Mouse (Mus musculus) R1 (cell line): ENCODE data around the gene Ccnt2.

ENCODE experiments used
- DNase-seq: peaks from one replicate; pipeline ENCODE4 v3.0.0-alpha.2; 2018; ENCODE audit warnings: low read depth, low spot score

Gene Ccnt2

GRCm38 (mm10) chr1:127793459-127793858, 19.5 kb downstream of the Ccnt2 start:
- DNase-seq, result no peak

DNA sequence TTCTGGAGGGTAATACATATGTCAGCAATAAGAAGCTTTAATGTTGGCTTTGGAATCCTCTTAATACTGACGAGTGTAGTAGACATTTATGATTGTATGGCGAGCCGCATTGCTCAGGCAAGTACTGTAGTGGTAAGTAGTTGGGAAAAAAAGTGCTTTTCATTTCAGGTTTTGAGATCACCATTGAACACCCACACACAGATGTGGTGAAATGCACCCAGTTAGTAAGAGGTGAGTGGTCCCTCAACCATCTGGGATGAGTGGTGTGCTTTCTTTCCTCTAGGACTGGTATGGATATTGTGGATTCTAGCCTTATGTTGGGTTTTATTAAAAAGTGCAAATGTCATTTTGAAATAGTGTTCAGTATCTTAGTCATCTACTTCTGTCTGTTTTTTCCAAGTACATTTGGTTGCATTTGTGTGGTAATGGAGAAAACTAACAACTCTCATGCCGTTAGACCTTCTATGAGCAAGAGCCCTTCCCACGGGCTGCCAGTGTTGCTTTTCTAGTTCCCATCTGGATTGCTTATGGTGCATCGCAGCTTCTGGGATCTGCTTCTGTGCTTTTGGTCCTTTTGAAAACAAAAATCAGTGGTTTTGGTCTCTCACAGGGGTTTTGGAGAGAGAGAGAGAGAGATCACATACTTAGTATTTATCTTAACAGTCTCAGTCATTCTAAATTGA, 21.3 kb downstream of the Ccnt2 start:
- DNase-seq, result no peak

DNA sequence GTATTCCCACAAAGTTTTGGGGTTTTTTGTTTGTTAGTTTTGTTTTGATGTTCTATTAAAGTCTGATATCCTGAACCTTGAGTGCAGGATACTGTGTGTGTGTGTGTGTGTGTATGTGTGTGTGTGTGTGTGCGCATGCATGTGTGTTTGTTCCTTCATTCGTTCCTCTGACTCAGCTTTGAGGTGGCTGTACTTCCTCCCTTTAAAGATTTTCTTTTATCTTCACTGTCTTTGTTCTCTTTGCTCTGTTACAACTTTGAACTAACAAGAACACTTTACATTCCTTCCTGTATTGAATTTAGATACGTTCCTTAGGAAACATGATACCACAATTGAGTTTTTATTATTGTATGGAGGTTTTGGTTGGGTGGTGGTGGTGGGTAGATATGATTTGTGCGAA, 22.4 kb downstream of the Ccnt2 start:
- DNase-seq, result no peak

- peak; percentile 24 for DNase-seq
Measured at GRCm38 (mm10) chr1:127796752-127797151, 22.8 kb downstream of the Ccnt2 start.

DNA sequence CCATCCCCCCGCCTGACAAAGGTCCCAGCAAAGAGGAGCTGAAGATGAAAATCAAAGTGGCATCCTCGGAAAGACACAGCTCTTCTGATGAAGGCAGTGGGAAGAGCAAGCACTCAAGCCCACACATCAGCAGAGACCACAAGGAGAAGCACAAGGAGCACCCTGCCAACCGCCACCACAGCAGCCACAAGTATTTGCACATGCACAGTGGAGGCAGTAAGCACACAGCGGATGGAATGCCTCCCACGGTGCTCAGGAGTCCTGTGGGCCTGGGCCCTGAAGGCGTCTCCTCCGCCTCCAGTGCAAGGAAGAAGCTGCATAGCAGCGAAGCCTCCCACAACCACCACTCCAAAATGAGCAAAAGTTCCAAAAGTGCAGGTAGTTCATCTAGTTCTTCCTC, 29.0 kb downstream of the Ccnt2 start:
- DNase-seq, result peak; percentile 48

DNA sequence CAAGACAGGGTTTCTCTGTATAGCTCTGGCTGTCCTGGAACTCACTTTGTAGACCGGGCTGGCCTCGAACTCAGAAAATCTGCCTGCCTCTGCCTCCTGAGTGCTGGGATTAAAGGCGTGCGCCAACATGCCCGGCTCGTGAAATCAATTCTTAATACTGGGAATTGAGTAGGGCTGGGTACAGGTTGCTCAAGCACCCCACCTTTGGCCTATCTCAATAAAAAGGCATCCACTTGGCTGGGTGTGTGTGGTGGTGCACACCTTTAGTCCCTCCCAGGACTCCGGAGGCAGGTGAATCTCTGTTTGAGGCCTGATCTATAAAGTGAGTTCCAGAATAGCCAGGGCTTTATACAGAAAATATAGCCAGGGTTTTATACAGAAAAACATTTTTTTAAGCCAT, 34.7 kb downstream of the Ccnt2 start:
- DNase-seq, result no peak

- DNase-seq, result no peak
Measured at GRCm38 (mm10) chr1:127812929-127813328, 39.0 kb downstream of the Ccnt2 start.

DNA sequence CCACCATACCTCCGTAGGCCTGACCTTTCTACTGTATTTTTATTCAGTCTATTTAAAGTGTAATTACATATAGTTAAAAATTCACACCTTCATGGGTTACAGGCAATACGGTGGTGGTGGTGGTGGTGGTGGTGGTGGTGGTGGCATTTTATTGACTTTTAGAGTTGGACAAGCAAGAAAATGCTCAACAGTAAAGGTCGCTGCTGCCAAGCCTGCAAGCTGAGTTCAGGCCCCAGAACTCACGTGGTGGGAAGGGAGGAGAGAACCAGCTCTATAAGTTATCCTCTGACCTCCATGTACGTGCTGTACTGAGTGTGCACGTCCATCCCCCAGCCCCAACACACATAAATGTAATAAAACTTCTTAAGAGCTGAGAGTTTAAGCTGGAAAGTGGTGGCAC, 42.4 kb downstream of the Ccnt2 start:
- no peak for DNase-seq

DNA sequence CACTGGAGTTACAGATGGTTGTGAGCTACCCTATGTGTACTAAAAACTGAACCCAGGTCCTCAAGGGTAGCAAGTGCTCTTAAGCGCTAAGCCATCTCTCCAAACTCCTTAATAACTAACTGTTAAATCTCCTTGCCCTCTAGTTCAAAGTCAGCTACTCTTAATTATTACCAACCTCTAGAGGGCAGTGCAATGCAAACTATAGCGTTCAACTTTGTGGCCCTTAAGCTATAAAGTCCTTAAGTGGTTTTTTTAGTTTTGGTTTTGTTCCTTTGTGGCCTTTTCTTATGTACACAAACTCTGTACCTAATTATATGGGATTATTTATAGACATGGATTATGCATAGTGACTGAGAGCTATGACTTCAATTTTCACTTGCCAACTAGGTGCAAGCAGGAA, 53.4 kb downstream of the Ccnt2 start:
- peak; percentile 66 for DNase-seq

GRCm38 (mm10) chr1:127830215-127830921, 56.4 kb downstream of the Ccnt2 start:
- DNase-seq, result no peak

GRCm38 (mm10) chr1:127833714-127834113, 59.8 kb downstream of the Ccnt2 start:
- no peak for DNase-seq

DNA sequence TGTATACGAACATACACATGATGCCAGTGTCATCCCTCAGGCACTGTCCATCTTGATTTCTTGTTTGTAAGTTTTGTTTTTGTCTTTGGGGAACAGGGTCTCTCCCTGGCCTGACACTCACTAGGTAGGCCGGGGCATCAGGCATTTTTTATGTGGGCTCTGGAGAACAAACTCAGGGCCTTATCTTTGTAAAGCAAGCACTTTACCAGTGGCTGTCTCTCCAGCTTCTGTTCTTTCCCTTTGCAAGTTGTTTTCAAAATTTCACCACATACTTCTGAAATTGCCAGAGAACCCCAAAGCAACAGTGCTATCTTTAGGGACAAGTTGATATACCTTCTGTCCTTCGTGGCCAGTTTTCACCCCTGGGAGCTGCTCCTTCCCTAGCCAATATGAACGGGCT, 60.2 kb downstream of the Ccnt2 start:
- DNase-seq, result no peak

- DNase-seq, result no peak
Measured at GRCm38 (mm10) chr1:127836619-127837018, 62.7 kb downstream of the Ccnt2 start.

DNA sequence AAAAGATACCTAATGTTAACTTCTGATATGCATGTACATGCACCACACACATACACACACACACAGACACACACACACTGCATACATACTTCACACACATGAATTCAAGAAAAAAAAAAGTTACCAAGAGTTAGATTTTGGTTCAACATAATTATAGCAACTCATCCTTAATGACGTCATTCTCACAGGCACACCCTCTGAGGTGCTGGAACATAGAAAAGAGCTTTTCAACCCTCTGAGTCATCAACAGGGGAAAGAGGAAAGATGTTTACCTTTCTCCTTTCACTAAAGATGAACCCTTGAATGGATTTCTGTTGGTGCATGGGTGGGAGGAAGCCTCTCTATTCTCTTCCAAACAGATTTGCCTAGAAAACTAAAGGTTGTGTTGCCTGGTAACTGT, 64.6 kb downstream of the Ccnt2 start:
- DNase-seq, result no peak

GRCm38 (mm10) chr1:127845472-127845871, 71.5 kb downstream of the Ccnt2 start:
- no peak for DNase-seq

DNA sequence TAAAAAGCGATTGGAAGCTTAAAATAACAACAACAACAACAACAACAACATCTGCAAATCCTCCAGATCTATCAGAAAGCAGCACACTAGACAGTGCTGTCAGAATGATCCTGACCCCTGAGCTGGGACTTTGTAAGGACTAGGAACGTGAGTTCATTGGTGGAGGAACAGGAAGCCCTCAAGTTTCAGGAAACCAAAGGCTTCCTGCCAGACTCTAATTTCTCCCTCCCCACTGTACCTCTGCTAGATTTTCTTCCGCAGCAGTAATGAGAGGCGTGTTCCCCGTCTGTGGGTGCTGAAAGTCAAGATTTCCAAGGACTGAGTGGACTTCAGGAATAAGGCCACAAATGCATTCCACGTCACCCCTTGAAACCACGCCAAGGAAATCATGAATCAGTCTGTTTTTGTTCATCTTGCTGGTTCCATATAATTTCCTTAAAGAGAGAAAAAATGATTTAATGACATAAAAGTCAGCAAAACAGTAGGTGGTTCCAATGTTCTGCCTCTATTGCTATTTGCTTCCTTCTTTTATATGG, 76.2 kb downstream of the Ccnt2 start:
- DNase-seq, result no peak

DNA sequence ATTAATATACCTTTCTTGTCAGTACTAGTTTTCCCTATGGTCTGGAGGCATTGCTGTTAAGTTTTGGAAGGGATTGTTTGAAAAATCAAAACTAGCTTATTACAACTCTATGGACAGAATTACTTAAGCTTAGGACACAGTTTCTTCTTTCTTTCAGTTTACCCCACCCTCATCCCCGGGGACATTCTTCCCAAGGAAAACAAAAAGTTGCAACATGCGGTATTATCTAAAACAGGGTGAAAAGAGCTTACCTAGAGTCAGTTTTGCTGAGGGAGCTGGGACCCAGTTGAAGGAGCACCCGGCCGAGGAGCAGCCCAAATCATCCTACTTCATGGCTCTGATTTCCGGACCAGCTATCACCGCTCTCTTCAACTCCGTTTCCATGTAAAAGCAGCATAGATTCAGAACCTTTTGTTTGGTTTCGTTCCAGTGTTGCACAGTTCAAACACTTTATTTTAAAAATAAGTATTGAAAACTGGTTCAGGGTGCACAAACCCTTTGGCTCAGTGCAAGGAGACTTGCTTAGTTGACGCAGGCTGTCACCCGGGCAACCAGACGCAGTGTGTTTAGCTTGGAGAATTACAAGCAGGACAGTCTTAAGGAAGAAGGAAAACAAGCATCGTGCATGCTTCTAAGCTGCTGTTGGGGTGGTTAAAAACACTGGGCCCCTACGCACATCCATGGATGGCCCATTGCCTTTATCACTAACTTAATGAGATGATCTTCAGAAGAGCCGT, 80.7 kb downstream of the Ccnt2 start, which contains the start of gene Map3k19:
TSS of gene Map3k19 (minus strand) at position 546 of the 737 bp plus-strand sequence.
- no peak for DNase-seq
